Mouse (Mus musculus) megakaryocyte, embryonic 14.5 days (primary cell): Measurements from ENCODE around the gene Apoc1. TPM values are rescaled to one million over a fixed set of nuclear protein-coding genes. Genes with fewer than 3 reads are reported as not detected.

Source experiments
- H3K27me3 ChIP-seq: replicated peaks from 2 replicates; pipeline ENCODE3; 2012; ENCODE audit warnings: inconsistent platforms
- H3K36me3 ChIP-seq: replicated peaks from 2 replicates; pipeline ENCODE3; 2012; ENCODE audit warnings: low read length, inconsistent platforms, mixed read lengths
- H3K4me1 ChIP-seq: 2 replicates; pipeline ENCODE4 v1.6.1; 2012; ENCODE audit warnings: inconsistent platforms
- H3K4me3 ChIP-seq: replicated peaks from 2 replicates; pipeline ENCODE3; 2012; ENCODE audit warnings: moderate library complexity, mild to moderate bottlenecking, inconsistent platforms
- H3K9me3 ChIP-seq: 2 replicates; pipeline ENCODE4 v1.6.1; 2012; ENCODE audit warnings: inconsistent platforms
- FLI1 ChIP-seq: IDR thresholded peaks from 2 replicates; pipeline ENCODE4 v1.6.1; 2012; ENCODE audit warnings: low read length, inconsistent platforms, mixed read lengths
- GATA1 ChIP-seq: IDR thresholded peaks from 3 replicates; pipeline ENCODE4 v1.6.1; 2012; ENCODE audit warnings: mixed read lengths, low read length, inconsistent platforms, borderline replicate concordance
- polyA plus RNA-seq: library from polyadenylated mRNA; stranded (reverse); fragments of >175 nt; gene quantifications from 2 replicates; pipeline ENCODE4 v1.2.3, GENCODE M21; 2012; ENCODE audit warnings: low replicate concordance; ENCODE audit not compliant: insufficient read depth

Gene Apoc1
- polyA plus RNA-seq, 1 experiment, result 454 TPM

DNA sequence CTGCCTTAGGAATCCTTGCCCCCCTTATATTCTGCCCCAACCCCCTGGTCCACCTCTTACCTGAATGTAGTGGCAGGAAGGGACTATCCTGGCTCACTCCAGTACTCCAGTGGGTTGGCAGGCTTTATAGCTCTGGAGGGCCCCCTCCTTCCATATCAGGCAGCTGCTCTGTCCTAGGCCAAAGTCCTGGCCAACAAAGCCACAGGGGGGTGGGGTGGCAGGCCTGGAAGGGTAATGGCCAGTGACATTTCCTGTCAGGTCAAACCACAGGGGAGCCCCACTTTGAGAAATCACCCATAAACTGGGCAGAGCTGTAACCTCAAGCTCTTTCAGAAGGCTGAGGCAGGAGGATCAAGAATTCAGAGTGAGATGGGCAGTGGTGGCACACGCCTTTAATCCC, 15.8 kb downstream of the Apoc1 start:
- no peak overlapping the region for H3K4me3 ChIP-seq
- no peak for TF ChIP-seq FLI1
- TF ChIP-seq GATA1, result no peak
- peaks cover 25% of the 10 kb centered on the region for H3K4me1 ChIP-seq
- peaks cover 57% of the 10 kb centered on the region for H3K27me3 ChIP-seq
- H3K36me3 ChIP-seq, result no peaks in the 10 kb centered on the region
- no peaks in the 10 kb centered on the region for H3K9me3 ChIP-seq

DNA sequence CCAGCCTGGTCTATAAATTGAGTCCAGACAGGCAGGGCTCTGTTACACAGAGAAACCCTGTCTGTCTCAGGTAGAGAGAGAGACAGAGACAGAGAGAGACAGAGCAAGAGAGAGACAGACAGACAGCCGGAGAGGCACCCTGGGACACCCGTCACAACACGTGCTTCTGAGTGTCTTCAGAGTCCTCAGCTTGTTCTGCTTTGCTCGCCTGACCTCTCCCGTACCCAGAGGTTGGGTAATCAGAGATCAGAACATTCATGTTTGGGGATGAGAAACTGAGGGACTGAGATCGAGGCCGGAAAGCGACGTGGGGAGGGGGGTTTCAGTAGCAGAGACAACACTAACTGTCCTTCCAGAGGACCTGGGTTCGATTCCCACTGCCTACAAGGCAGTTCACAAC, 16.6 kb downstream of the Apoc1 start:
- TF ChIP-seq GATA1 (no peak), FLI1 (no peak)
- H3K9me3 ChIP-seq, result no peaks in the 10 kb centered on the region
- H3K27me3 ChIP-seq, result peaks cover 54% of the 10 kb centered on the region
- H3K36me3 ChIP-seq, result no peaks in the 10 kb centered on the region
- H3K4me3 ChIP-seq, result peak overlapping the region; percentile 4
- peaks cover 19% of the 10 kb centered on the region for H3K4me1 ChIP-seq

DNA sequence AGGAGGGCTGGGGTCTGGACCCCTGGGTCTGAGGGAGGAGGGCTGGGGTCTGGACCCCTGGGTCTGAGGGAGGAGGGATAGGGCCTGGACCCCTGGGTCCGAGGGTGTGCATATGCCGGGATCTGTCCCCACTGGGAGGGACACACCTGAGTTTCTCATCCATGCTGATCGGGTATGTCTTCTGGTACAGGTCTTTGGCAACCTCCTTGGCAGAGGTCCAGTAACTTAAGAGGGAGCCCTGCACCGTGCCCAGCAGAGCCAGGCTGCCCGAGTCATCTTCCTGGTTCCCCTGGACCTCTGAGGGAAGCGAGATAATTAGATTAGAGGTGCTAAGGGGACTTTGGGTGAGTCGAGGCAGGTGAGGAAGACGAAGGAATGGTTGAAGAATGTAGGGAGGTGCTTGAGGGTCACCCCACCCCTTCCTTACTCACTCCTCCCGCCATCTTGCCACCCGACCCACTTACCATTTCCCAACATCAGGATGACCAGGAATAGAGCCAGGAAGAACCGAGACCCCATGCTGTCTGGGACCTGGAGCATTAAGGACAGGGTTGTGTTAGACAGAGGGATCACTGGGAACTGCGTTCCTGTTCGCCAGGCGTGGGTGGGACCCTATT, 19.3 kb downstream of the Apoc1 start:
- Histone ChIP-seq H3K27me3 (peaks cover 48% of the 10 kb centered on the region), H3K36me3 (no peaks in the 10 kb centered on the region), H3K9me3 (no peaks in the 10 kb centered on the region), H3K4me1 (peaks cover 32% of the 10 kb centered on the region), H3K4me3 (no peak overlapping the region)
- TF ChIP-seq GATA1 (no peak), FLI1 (no peak)

DNA sequence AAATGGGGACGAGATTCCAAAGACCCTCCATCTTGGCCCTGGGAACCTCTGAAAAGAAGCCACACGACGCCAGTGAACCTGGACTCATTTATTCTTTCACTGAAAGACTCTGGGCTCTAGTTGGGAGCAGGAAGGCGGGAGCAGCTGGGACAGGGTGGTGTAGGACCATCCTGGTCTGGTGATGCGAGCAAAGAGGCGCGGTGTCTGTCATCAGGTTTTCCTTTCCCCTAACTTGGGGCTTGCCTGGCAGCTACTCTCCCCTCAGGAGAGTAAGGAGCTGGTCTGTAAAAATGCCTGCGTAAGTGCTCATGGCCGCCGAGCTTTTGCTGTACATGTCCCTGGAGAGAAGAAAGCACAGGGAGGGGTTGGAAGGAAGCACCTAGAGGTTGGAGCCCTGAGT, 20.9 kb downstream of the Apoc1 start:
- no peaks in the 10 kb centered on the region for H3K9me3 ChIP-seq
- no peaks in the 10 kb centered on the region for H3K36me3 ChIP-seq
- no peak for TF ChIP-seq FLI1
- TF ChIP-seq GATA1, result no peak
- peaks cover 33% of the 10 kb centered on the region for H3K27me3 ChIP-seq
- peaks cover 32% of the 10 kb centered on the region for H3K4me1 ChIP-seq
- H3K4me3 ChIP-seq, result no peak overlapping the region

DNA sequence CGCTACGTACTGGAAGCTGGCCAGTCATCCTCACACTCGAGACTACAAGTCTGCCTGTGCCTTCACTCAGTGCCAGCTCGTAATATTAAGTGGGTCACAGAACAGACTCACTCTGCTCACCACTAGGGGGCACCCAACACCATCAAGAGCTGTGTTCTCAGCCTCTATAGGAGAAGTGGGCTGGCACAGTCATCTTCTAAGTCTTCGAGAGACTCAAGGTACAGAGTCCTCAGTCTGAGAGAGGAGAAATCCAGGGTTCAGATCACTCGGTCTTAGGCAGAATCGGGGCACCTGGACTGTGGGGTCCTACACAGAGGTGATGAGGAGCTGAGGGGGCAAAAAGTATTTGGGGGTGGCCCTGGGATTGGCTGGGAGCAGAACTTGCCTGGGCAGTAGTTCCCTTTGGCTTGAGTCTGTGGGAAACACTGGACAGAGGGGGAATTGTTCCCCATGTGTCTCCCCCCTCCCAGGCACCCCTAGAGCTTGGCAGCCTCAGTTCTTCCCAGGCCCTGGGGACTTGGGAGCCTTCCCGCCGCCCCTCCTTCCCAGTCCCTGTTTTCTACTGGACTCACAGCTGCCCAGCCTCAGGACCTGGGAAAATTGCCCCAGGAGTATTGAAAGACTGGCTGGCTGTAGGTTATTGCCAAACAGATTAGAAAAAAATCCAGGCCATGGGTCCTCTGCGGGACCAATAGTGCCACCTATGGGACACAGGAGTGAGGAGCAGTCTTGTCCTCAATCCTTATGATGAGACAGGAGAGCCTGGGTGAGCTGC, 23.3 kb downstream of the Apoc1 start:
- no peaks in the 10 kb centered on the region for H3K36me3 ChIP-seq
- H3K4me3 ChIP-seq, result peak overlapping the region; percentile 80
- H3K4me1 ChIP-seq, result peaks cover 36% of the 10 kb centered on the region
- H3K9me3 ChIP-seq, result no peaks in the 10 kb centered on the region
- H3K27me3 ChIP-seq, result peaks cover 19% of the 10 kb centered on the region
- no peak for TF ChIP-seq GATA1
- TF ChIP-seq FLI1, result no peak

DNA sequence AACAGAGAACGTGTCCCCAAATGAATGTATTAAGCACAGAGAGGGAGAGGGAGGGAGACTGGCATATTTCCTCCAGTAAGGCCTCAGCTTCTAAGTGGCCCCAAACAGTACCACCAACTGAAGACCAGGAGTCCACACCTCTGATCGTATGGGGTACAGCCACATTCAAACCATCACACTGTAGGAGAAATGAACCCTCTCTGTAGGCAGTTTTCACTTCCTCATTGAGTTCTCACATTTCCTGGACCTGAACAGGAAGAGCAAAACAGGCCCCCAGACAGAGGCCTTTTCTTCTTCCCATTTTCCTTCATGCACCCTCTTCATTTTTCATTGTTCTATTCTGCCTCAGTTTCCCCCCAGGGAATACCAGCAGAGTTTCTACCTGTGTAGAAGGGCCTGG, 25.0 kb downstream of the Apoc1 start:
- peaks cover 48% of the 10 kb centered on the region for H3K4me1 ChIP-seq

DNA sequence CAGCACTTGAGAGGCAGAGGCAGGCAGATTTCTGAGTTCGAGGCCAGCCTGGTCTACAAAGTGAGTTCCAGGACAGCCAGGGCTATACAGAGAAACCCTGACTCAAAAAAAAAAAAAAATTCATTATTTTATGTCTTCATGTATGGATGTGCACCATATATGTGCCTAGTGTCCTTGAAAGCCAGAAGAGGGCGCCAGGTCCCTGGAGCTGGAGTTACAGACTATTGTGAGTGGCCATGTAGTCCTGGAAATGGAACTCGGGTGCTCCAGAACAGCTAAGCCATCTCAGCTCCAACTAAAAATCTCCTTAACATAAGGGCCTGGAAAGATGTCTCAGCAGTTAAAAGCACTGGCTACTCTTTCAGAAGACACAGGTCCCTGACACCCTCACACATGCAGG, 25.7 kb downstream of the Apoc1 start:
- peaks cover 11% of the 10 kb centered on the region for H3K27me3 ChIP-seq
- no peak overlapping the region for H3K4me3 ChIP-seq
- H3K36me3 ChIP-seq, result peaks cover 13% of the 10 kb centered on the region
- no peaks in the 10 kb centered on the region for H3K9me3 ChIP-seq
- H3K4me1 ChIP-seq, result peaks cover 55% of the 10 kb centered on the region
- no peak for TF ChIP-seq FLI1
- no peak for TF ChIP-seq GATA1

More for the DNA sequence above, 25.0 kb downstream of the Apoc1 start:
- H3K4me3 ChIP-seq, result peak overlapping the region; percentile 18
- no peak for TF ChIP-seq FLI1
- TF ChIP-seq GATA1, result no peak
- peaks cover 11% of the 10 kb centered on the region for H3K27me3 ChIP-seq
- peaks cover 6% of the 10 kb centered on the region for H3K36me3 ChIP-seq
- no peaks in the 10 kb centered on the region for H3K9me3 ChIP-seq

DNA sequence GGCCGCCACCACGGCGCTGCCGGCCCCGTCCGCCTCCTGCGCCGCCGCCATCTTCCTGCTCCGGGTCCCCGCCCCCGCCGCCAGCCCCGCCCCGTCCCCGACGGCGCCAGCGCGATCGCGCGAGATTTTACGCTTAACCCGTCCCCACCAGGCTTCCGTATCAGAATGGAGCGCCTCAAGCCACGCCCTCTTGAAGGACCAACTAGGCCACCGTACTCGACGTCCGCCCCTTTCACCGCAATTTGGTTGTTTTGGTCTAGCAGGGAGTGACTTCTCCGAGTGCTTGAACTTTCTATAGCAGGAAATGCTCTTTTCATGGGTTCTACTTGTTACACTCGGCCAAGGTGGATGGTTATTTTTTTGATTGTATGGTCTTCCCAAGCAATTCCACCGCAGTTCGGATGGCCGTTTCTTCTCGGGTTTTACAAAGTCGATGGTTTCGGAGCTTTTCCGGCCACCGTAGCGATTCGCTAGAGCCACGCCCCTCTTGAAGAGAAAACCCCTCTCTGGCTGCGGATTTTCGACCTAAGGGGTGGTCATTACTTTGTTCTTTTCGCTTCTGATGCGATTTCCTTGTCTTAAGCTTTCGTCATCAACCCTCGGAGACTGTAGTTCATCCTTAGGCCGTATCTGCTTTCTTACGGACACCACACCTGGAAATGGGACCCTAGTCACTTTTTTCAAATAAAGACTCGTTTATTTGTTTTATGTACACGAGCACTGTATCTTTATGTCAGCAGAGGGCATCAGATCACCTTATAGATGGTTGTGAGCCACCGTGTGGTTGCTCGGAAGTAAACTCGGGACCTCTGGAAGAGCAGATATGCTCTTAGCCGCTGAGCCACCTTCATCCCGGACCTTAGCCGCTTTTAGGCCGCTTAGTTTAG, 27.3 kb downstream of the Apoc1 start, which contains the start of gene Clptm1:
Clptm1 (minus strand) TSS at position 79 of the 887 bp plus-strand sequence.
- no peak for TF ChIP-seq GATA1
- Histone ChIP-seq H3K9me3 (no peaks in the 10 kb centered on the region), H3K4me3 (peak within 1 kb of the TSS; percentile 98), H3K36me3 (peaks cover 27% of the 10 kb centered on the region), H3K4me1 (peaks cover 63% of the 10 kb centered on the region), H3K27me3 (peaks cover 4% of the 10 kb centered on the region)

DNA sequence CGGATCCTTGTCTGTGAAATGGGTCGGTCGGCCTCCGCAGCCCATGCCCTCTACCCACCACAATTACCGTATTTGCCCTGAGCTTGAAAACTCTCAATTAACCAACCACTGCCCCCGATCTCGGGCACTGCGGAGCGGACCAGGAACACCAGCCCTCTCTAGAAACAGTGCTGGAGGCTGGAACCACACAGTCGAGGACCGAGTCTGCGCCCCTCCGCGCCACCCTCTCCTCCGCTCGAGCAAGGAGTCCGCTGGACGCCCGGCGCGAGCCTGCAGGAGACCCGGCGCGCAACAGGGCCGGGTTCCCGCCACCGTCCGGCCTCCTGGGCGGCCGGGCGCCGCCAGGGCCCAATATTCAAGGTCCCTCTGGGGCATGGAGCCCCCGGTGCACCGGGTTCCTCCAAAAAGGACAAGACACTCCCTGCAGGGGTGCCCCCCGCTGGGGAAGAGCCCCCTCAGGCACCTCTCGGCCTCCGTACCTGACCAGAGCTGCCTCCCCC, 28.0 kb downstream of the Apoc1 start:
- TF ChIP-seq FLI1 (no peak), GATA1 (no peak)
- Histone ChIP-seq H3K4me1 (peaks cover 61% of the 10 kb centered on the region), H3K9me3 (no peaks in the 10 kb centered on the region), H3K27me3 (no peaks in the 10 kb centered on the region), H3K4me3 (peak overlapping the region; percentile 98), H3K36me3 (peaks cover 34% of the 10 kb centered on the region)

DNA sequence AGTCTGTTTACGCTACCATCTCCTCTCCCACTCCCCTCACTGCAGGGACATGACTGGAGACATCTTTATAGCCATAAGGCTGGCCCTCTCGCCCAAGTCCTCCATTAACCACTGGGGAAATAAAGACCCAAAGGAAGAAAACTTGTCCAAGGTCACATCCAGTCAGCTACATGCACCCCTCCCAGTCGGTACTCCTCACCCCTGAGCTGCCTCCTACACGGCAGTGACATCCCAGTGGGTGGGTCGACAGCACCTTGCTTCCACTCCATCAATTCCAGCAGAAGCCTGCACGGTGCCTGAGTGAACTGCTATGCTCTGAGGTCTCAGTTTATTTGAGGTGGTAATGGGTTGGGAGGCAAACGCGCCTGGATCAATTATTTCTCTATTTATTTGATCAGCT, 28.5 kb downstream of the Apoc1 start:
- Histone ChIP-seq H3K36me3 (peaks cover 38% of the 10 kb centered on the region), H3K4me3 (peak overlapping the region; percentile 98)
- TF ChIP-seq GATA1 (no peak), FLI1 (no peak)

More for the DNA sequence above, 28.5 kb downstream of the Apoc1 start:
- no peaks in the 10 kb centered on the region for H3K27me3 ChIP-seq
- peaks cover 56% of the 10 kb centered on the region for H3K4me1 ChIP-seq
- no peaks in the 10 kb centered on the region for H3K9me3 ChIP-seq
